Mouse (Mus musculus): ENCODE data around the gene Nfatc2. TPM values are rescaled to one million over a fixed set of nuclear protein-coding genes. Genes with fewer than 3 reads are reported as not detected.
A peak's percentile ranks its signal among the peaks of the same experiment; 100 is the strongest.

Nfatc2 gene
- polyA plus RNA-seq, 1 experiment from 2014 or later: 1.7 TPM

DNA sequence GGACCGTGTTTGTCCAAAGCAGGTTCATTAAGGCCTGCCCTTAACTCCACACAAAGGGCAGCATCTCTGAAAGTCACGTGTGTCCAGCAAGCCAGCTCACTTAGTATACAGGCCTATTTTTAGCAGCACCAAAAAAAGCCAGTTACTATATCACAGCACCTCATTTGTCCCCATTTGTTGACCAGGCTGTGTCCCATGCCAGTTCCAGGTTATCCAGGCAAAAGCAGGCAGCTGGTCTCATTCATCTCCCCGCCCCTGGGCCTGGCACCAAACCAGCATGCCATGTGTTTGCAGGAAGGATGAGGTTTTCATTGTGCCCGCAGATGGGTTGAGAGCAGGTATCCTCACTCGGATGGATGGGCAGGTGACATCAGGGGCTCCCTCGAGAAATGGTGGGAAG is 16.6 kb downstream of the Nfatc2 start:
- H3K4me3 ChIP-seq: no peak overlapping the region
- H3K4me1 ChIP-seq (replicated peaks): peaks cover 49% of the 10 kb centered on the region
- no peaks in the 10 kb centered on the region for H3K9me3 ChIP-seq
- H3K9ac ChIP-seq: no peak overlapping the region
- no peak overlapping the region for H3K4me2 ChIP-seq
- H3K27ac ChIP-seq: peak overlapping the region; percentile 69; the same call in 1 of the 2 replicates
- WGBS: 66% methylated on average over 6 of the region's 6 CpGs
- H3K27me3 ChIP-seq: peaks cover 23% of the 10 kb centered on the region
- no peaks in the 10 kb centered on the region for H3K36me3 ChIP-seq
- ATAC-seq (ENCODE audit: low FRiP score): no peak

- WGBS: 60% methylated on average over 8 of the region's 8 CpGs
- Histone ChIP-seq H3K4me2 (no peak overlapping the region), H3K36me3 (no peaks in the 10 kb centered on the region), H3K9ac (no peak overlapping the region), H3K4me3 (no peak overlapping the region), H3K4me1 (replicated peaks) (peaks cover 45% of the 10 kb centered on the region), H3K9me3 (no peaks in the 10 kb centered on the region), H3K27me3 (peaks cover 23% of the 10 kb centered on the region), H3K27ac (peak overlapping the region; percentile 69; the same call in 1 of the 2 replicates)
- ATAC-seq (ENCODE audit: low FRiP score): peak; percentile 47; the same call in 1 of the 2 replicates
Measured at GRCm38 (mm10) chr2:168584408-168584807, 17.0 kb downstream of the Nfatc2 start.

GRCm38 (mm10) chr2:168583084-168583483 is 18.4 kb downstream of the Nfatc2 start:
- Histone ChIP-seq H3K9ac (no peak overlapping the region), H3K4me2 (no peak overlapping the region), H3K27me3 (peaks cover 21% of the 10 kb centered on the region; the same call in 1 of the 2 replicates), H3K9me3 (no peaks in the 10 kb centered on the region), H3K36me3 (no peaks in the 10 kb centered on the region), H3K27ac (no peak overlapping the region), H3K4me3 (no peak overlapping the region), H3K4me1 (replicated peaks) (peaks cover 34% of the 10 kb centered on the region)
- ATAC-seq (ENCODE audit: low FRiP score): no peak
- WGBS: 88% methylated on average over 5 of the region's 5 CpGs

DNA sequence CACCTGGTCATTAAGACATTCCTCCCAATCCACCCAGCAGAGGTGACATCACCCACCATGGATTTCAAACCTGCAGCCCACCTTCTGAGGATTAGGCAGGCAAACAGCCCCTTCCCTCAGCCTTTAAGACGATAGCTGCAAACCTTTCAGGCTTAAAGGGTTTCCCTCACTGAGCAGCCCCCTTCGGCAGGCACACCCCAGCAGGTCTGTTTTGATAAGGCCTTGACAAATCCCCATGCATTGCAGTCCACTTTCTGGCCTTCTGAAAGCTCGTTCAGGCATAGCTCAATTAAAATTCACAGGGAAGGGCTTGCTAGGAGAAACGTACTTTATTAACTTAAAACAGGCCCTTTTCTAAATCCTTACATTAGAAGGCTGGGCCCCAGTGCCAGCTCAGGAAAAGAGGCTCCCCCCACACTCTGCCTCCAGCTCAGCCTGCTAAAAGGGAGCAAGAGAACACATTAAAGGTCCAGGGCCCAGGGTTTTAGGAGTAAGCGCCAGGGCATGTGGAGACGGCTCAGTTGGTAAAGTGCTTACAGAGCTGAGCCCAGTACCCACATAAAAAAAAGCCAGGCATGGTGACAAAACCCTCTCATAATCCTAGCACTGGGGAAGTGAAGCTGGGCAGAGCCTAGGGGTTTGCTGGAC is 20.1 kb downstream of the Nfatc2 start:
- H3K9ac ChIP-seq: no peak overlapping the region
- H3K4me2 ChIP-seq: no peak overlapping the region
- H3K27ac ChIP-seq: no peak overlapping the region
- no peaks in the 10 kb centered on the region for H3K9me3 ChIP-seq
- H3K27me3 ChIP-seq: peaks cover 16% of the 10 kb centered on the region; the same call in 1 of the 2 replicates
- peaks cover 34% of the 10 kb centered on the region for H3K4me1 ChIP-seq (replicated peaks)
- H3K4me3 ChIP-seq: no peak overlapping the region
- no peak for ATAC-seq (ENCODE audit: low FRiP score)
- no peaks in the 10 kb centered on the region for H3K36me3 ChIP-seq
- 48% methylated on average over 6 of the region's 6 CpGs for WGBS

GRCm38 (mm10) chr2:168580295-168580915 is 21.1 kb downstream of the Nfatc2 start:
- no peak overlapping the region for H3K4me2 ChIP-seq
- WGBS: 58% methylated on average over 22 of the region's 22 CpGs
- no peak overlapping the region for H3K4me3 ChIP-seq
- peaks cover 16% of the 10 kb centered on the region; the same call in 1 of the 2 replicates for H3K27me3 ChIP-seq
- no peak for ATAC-seq (ENCODE audit: low FRiP score)
- no peak overlapping the region for H3K27ac ChIP-seq
- no peaks in the 10 kb centered on the region for H3K36me3 ChIP-seq
- H3K9ac ChIP-seq: no peak overlapping the region
- peaks cover 39% of the 10 kb centered on the region for H3K4me1 ChIP-seq (replicated peaks)
- H3K9me3 ChIP-seq: no peaks in the 10 kb centered on the region

- WGBS: 88% methylated on average over 15 of the region's 15 CpGs
- no peak for ATAC-seq (ENCODE audit: low FRiP score)
Measured at GRCm38 (mm10) chr2:168579601-168580130, 21.8 kb downstream of the Nfatc2 start.

GRCm38 (mm10) chr2:168579109-168579508 is 22.3 kb downstream of the Nfatc2 start:
- H3K9me3 ChIP-seq: no peaks in the 10 kb centered on the region
- H3K27ac ChIP-seq: no peak overlapping the region
- WGBS: 84% methylated on average over 3 of the region's 3 CpGs

More at GRCm38 (mm10) chr2:168579601-168580130, 21.8 kb downstream of the Nfatc2 start:
- Histone ChIP-seq H3K9ac (no peak overlapping the region), H3K27me3 (peaks cover 16% of the 10 kb centered on the region; the same call in 1 of the 2 replicates), H3K4me3 (no peak overlapping the region), H3K36me3 (no peaks in the 10 kb centered on the region), H3K27ac (no peak overlapping the region), H3K4me2 (no peak overlapping the region), H3K4me1 (replicated peaks) (peaks cover 40% of the 10 kb centered on the region), H3K9me3 (no peaks in the 10 kb centered on the region)

DNA sequence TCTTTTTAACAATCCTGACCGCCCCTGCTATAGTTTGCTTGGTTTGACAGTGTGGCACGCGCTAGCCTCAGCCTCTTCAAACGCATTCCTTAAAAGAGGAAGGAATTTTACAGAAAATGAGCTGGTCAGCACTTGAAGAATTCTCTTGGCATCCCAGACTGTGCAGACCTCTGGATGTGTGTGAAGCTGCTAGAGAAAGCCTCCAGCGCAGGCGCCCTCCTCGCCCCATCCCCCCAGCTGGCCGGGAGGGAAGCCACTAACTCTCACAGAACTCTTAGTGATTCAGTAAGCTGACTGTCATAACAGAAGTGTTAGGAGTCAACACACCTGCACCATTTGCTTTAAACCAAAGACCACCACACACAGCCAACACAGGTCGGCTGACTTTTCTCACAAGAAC is 23.3 kb downstream of the Nfatc2 start:
- 68% methylated on average over 9 of the region's 9 CpGs for WGBS

More at GRCm38 (mm10) chr2:168579109-168579508, 22.3 kb downstream of the Nfatc2 start:
- peaks cover 34% of the 10 kb centered on the region for H3K4me1 ChIP-seq (replicated peaks)
- no peak overlapping the region for H3K4me3 ChIP-seq
- no peak overlapping the region for H3K9ac ChIP-seq
- H3K4me2 ChIP-seq: no peak overlapping the region
- no peak for ATAC-seq (ENCODE audit: low FRiP score)
- H3K36me3 ChIP-seq: no peaks in the 10 kb centered on the region
- H3K27me3 ChIP-seq: peaks cover 16% of the 10 kb centered on the region; the same call in 1 of the 2 replicates

DNA sequence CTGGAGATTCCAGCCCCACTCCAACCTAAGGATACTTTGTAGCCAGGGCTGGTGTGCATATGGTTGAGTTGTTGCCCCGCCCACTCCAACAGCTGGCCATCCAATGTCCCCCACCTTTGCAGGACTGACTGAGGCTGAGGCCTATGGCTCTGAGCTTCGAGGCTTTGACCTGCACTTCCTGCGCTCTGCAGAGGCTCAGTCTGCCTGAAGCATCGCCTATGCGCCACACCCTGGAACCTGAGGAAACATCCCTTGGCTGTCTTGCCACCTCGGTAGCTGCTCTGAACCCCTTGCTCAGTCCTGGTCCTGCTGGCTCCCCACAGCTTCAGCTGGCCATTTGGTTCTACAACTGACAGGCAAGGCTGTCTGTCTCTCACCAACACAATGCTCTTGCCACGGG is 24.1 kb downstream of the Nfatc2 start:
- no peak overlapping the region for H3K9ac ChIP-seq
- no peak for ATAC-seq (ENCODE audit: low FRiP score)
- 79% methylated on average over 7 of the region's 7 CpGs for WGBS
- no peaks in the 10 kb centered on the region for H3K36me3 ChIP-seq
- H3K9me3 ChIP-seq: no peaks in the 10 kb centered on the region
- no peak overlapping the region for H3K4me2 ChIP-seq
- no peak overlapping the region for H3K4me3 ChIP-seq
- peaks cover 30% of the 10 kb centered on the region for H3K4me1 ChIP-seq (replicated peaks)
- H3K27ac ChIP-seq: no peak overlapping the region
- peaks cover 16% of the 10 kb centered on the region; the same call in 1 of the 2 replicates for H3K27me3 ChIP-seq

More for the DNA sequence above, 23.3 kb downstream of the Nfatc2 start:
- ATAC-seq (ENCODE audit: low FRiP score): no peak
- Histone ChIP-seq H3K27me3 (peaks cover 16% of the 10 kb centered on the region; the same call in 1 of the 2 replicates), H3K4me2 (no peak overlapping the region), H3K27ac (no peak overlapping the region), H3K9me3 (no peaks in the 10 kb centered on the region), H3K4me3 (no peak overlapping the region), H3K4me1 (replicated peaks) (peaks cover 30% of the 10 kb centered on the region), H3K9ac (no peak overlapping the region), H3K36me3 (no peaks in the 10 kb centered on the region)

DNA sequence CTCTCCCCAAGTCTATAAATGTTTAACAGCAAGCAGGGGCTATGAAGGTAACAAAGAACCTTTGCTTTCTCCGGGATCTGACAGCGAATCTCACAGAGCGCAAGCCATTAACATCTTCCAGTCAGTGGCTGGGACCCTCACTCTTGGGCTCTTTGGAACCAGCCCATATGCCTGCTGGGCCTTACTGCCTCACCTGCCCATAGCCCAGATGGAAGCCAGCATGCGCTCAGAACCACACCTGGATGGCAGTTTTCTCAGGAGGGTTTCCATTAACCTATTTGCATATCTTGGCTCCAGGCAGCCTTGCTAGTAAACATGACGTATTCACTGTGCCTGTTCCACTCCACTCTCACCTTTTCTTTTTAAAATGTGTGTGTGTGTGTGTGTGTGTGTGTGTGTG is 25.6 kb downstream of the Nfatc2 start:
- H3K4me1 ChIP-seq (replicated peaks): peaks cover 23% of the 10 kb centered on the region
- 62% methylated on average over 5 of the region's 5 CpGs for WGBS
- no peak for ATAC-seq (ENCODE audit: low FRiP score)
- H3K4me3 ChIP-seq: no peak overlapping the region
- H3K4me2 ChIP-seq: no peak overlapping the region
- no peak overlapping the region for H3K9ac ChIP-seq
- H3K9me3 ChIP-seq: peaks cover 5% of the 10 kb centered on the region; the same call in 1 of the 2 replicates
- H3K27me3 ChIP-seq: peaks cover 16% of the 10 kb centered on the region; the same call in 1 of the 2 replicates
- H3K27ac ChIP-seq: no peak overlapping the region
- no peaks in the 10 kb centered on the region for H3K36me3 ChIP-seq

GRCm38 (mm10) chr2:168574934-168575333 is 26.5 kb downstream of the Nfatc2 start:
- H3K27me3 ChIP-seq: peaks cover 15% of the 10 kb centered on the region; the same call in 1 of the 2 replicates
- peaks cover 6% of the 10 kb centered on the region; the same call in 1 of the 2 replicates for H3K9me3 ChIP-seq
- H3K4me3 ChIP-seq: no peak overlapping the region
- WGBS: 74% methylated on average over 10 of the region's 10 CpGs
- no peak overlapping the region; the same call in 1 of the 2 replicates for H3K9ac ChIP-seq
- no peaks in the 10 kb centered on the region for H3K36me3 ChIP-seq
- peaks cover 16% of the 10 kb centered on the region; the same call in 1 of the 2 replicates for H3K4me1 ChIP-seq (replicated peaks)
- ATAC-seq (ENCODE audit: low FRiP score): no peak
- H3K4me2 ChIP-seq: no peak overlapping the region
- no peak overlapping the region for H3K27ac ChIP-seq

GRCm38 (mm10) chr2:168573866-168574265 is 27.6 kb downstream of the Nfatc2 start:
- ATAC-seq (ENCODE audit: low FRiP score): no peak
- Histone ChIP-seq H3K27ac (no peak overlapping the region), H3K9me3 (peaks cover 6% of the 10 kb centered on the region; the same call in 1 of the 2 replicates), H3K36me3 (no peaks in the 10 kb centered on the region), H3K27me3 (peaks cover 5% of the 10 kb centered on the region; the same call in 1 of the 2 replicates), H3K9ac (no peak overlapping the region), H3K4me2 (no peak overlapping the region), H3K4me1 (replicated peaks) (peaks cover 14% of the 10 kb centered on the region; the same call in 1 of the 2 replicates), H3K4me3 (no peak overlapping the region)
- WGBS: 85% methylated on average over 3 of the region's 3 CpGs

Data from hindbrain, embryonic 13.5 days (tissue).